Mouse (Mus musculus): ENCODE results near the gene Coil. TPM values are rescaled to one million over a fixed set of nuclear protein-coding genes. Genes with fewer than 3 reads are reported as not detected.

Coil gene
- 6.0 TPM for polyA plus RNA-seq (2014; fragmentation: Illumina TruSeq; extraction: RNeasy Lipid Tissue Mini Kit (QIAGEN cat#74804); ENCODE audit: low read depth, low replicate concordance)

GRCm38 (mm10) chr11:88970202-88970732 lies at the start of gene Coil:
Gene Coil (plus strand): TSS chr11:88970252.

DNA sequence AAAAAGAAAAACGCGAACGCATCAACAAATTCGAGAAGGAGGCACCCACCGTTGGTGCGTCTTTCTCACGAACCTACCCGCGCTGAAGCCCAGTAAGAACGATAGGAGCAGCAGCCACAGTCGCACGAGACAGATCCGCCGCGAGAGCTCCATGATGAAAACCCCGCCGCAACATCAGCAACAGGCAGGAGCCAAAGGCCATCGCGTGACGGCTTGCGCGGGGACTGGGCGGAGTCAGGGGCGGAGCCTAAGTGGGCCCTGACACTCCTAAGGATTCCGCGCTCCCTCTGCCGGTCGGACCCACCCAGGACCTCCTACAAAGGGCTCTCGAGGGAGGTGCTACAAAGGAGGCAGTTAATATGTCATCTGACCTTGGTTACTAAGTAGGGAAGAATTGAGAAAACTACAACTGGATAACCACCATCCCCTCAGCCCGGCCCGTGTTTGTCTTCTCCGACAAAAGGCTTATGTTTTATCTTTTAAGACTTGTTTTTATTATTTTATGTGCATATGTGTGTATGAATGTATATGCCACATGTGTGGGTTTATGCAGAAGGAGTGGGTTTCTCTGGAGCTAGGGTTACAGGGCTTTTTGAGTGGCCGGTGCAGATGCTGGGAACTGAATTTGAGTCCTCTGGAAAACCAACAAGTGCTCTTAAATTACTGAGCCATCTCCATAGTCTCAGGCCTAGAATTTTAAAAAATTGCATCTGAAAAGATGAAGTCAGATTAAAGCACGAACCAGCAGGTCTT lies 14.7 kb upstream of the Coil start, which contains the start of gene Scpep1:
Gene Scpep1 (minus strand): TSS at position 249 of the 753 bp plus-strand sequence.

GRCm38 (mm10) chr11:88966881-88967361 lies 3.1 kb upstream of the Coil start, which contains the start of gene Elobl:
Gene Elobl (minus strand): TSS chr11:88966931.

GRCm38 (mm10) chr11:88998974-88999722 lies 29.1 kb downstream of the Coil start, which contains the start of gene Trim25:
Gene Trim25 (plus strand): TSS chr11:88999376.

Other genes with a start within 250 kb of the Coil start
- gene Akap1, start 105.7 kb upstream of the Coil start, polyA plus RNA-seq (2014; fragmentation: Illumina TruSeq; extraction: RNeasy Lipid Tissue Mini Kit (QIAGEN cat#74804); ENCODE audit: low read depth, low replicate concordance): 129 TPM
- 20.9 TPM for gene Scpep1, start 14.8 kb upstream of the Coil start, polyA plus RNA-seq (2014; fragmentation: Illumina TruSeq; extraction: RNeasy Lipid Tissue Mini Kit (QIAGEN cat#74804); ENCODE audit: low read depth, low replicate concordance)
- gene Elobl, start 3.3 kb upstream of the Coil start, polyA plus RNA-seq (2014; fragmentation: Illumina TruSeq; extraction: RNeasy Lipid Tissue Mini Kit (QIAGEN cat#74804); ENCODE audit: low read depth, low replicate concordance): not detected
- gene Trim25, start 29.1 kb downstream of the Coil start, polyA plus RNA-seq (2014; fragmentation: Illumina TruSeq; extraction: RNeasy Lipid Tissue Mini Kit (QIAGEN cat#74804); ENCODE audit: low read depth, low replicate concordance): 19.2 TPM
- 8.9 TPM for gene Dgke, start 96.6 kb downstream of the Coil start, polyA plus RNA-seq (2014; fragmentation: Illumina TruSeq; extraction: RNeasy Lipid Tissue Mini Kit (QIAGEN cat#74804); ENCODE audit: low read depth, low replicate concordance)
- not detected for gene Gm525, start 103.6 kb downstream of the Coil start, polyA plus RNA-seq (2014; fragmentation: Illumina TruSeq; extraction: RNeasy Lipid Tissue Mini Kit (QIAGEN cat#74804); ENCODE audit: low read depth, low replicate concordance)

All from heart, adult 10 weeks (tissue).